Mouse (Mus musculus) lung, adult 2 months (tissue): Measurements from ENCODE around the gene Edf1. TPM values are rescaled to one million over a fixed set of nuclear protein-coding genes. Genes with fewer than 3 reads are reported as not detected.

ENCODE experiments used
- DNase-seq: peaks from one replicate; pipeline ENCODE4 v3.0.0; 2022
- H3K4me1 ChIP-seq: fragments of 200-500 bp; 2 replicates; pipeline ENCODE4 v1.6.1; 2011; ENCODE audit warnings: low read length; ENCODE audit not compliant: control insufficient read depth, insufficient read depth
- H3K4me3 ChIP-seq: fragments of 200-500 bp; replicated peaks from 2 replicates; pipeline ENCODE3; 2011; ENCODE audit warnings: low read depth, mild to moderate bottlenecking, control low read depth, low read length; ENCODE audit errors: extremely low read depth
- CTCF ChIP-seq: fragments of 200-500 bp; IDR thresholded peaks from 2 replicates; pipeline ENCODE4 v1.5.1; 2011; ENCODE audit warnings: mild to moderate bottlenecking, low read length, control low read depth; ENCODE audit not compliant: insufficient read depth
- POLR2A ChIP-seq: fragments of 200-500 bp; IDR thresholded peaks from 2 replicates; pipeline ENCODE4 v1.6.1; 2011; ENCODE audit warnings: low read depth, mild to moderate bottlenecking, control low read depth, low read length, borderline replicate concordance; ENCODE audit errors: extremely low read depth
- WGBS: fragments of 180-500 bp; shearing (Covaris S2); methylation state at CpG from one replicate; pipeline ENCODE4 v1.1.7; 2018; 5-methylcytosine and 5-hydroxymethylcytosine counted together
- polyA plus RNA-seq: library from polyadenylated mRNA; depleted of rRNA; stranded (reverse); fragments of >200 nt; gene quantifications from 2 replicates; pipeline ENCODE4 v1.2.3, GENCODE M21; 2012; rRNA removed

The Edf1 gene
- 94.0 and 106 TPM in 2 replicates for polyA plus RNA-seq

GRCm38 (mm10) chr2:25557221-25557963 is at the start of gene Edf1:
Gene Edf1, plus strand, starts transcription at chr2:25557847.
- TF ChIP-seq CTCF (no peak), POLR2A (peak; percentile 80)
- peak within 1 kb of the TSS; percentile 92 for H3K4me3 ChIP-seq
- WGBS: under 1% methylated on average over 61 of the region's 61 CpGs
- DNase-seq: peak; percentile 93
- H3K4me1 ChIP-seq: peaks cover 7% of the 10 kb centered on the region

GRCm38 (mm10) chr2:25509912-25510311 is 47.7 kb upstream of the Edf1 start:
- H3K4me3 ChIP-seq: no peak overlapping the region
- TF ChIP-seq POLR2A (no peak), CTCF (peak; percentile 53; the same call in 1 of the 2 replicates)
- no peak for DNase-seq
- no peaks in the 10 kb centered on the region for H3K4me1 ChIP-seq
- WGBS: 51% methylated on average over 3 of the region's 3 CpGs

- no peaks in the 10 kb centered on the region for H3K4me1 ChIP-seq
- no peak overlapping the region for H3K4me3 ChIP-seq
- 87% methylated on average over 9 of the region's 9 CpGs for WGBS
- TF ChIP-seq CTCF (no peak), POLR2A (no peak)
- no peak for DNase-seq
These were observed 30.9 kb upstream of the Edf1 start for GRCm38 (mm10) chr2:25526510-25527302.

- peaks cover 5% of the 10 kb centered on the region; the same call in 1 of the 2 replicates for H3K4me1 ChIP-seq
- H3K4me3 ChIP-seq: no peak overlapping the region
- WGBS: 69% methylated on average over 2 of the region's 2 CpGs
- TF ChIP-seq POLR2A (no peak), CTCF (no peak)
- no peak for DNase-seq
These were observed 23.9 kb upstream of the Edf1 start for GRCm38 (mm10) chr2:25533707-25534106.

- TF ChIP-seq POLR2A (no peak), CTCF (no peak)
- Histone ChIP-seq H3K4me3 (no peak overlapping the region), H3K4me1 (peaks cover 5% of the 10 kb centered on the region; the same call in 1 of the 2 replicates)
- peak; percentile 76 for DNase-seq
- WGBS: 36% methylated on average over 3 of the region's 3 CpGs
These were observed 23.3 kb upstream of the Edf1 start for GRCm38 (mm10) chr2:25534178-25534865.

- Histone ChIP-seq H3K4me3 (no peak overlapping the region), H3K4me1 (peaks cover 5% of the 10 kb centered on the region; the same call in 1 of the 2 replicates)
- WGBS: 80% methylated on average over 2 of the region's 2 CpGs
- no peak for DNase-seq
- TF ChIP-seq CTCF: no peak
- TF ChIP-seq POLR2A: no peak
These were observed 22.8 kb upstream of the Edf1 start for GRCm38 (mm10) chr2:25534866-25535182.

GRCm38 (mm10) chr2:25536531-25536930 is 21.1 kb upstream of the Edf1 start:
- no peak overlapping the region for H3K4me3 ChIP-seq
- TF ChIP-seq CTCF: no peak
- TF ChIP-seq POLR2A: no peak
- no peak for DNase-seq
- 54% methylated on average over 8 of the region's 8 CpGs for WGBS
- peaks cover 5% of the 10 kb centered on the region for H3K4me1 ChIP-seq

GRCm38 (mm10) chr2:25540541-25540948 is 17.1 kb upstream of the Edf1 start:
- no peak for TF ChIP-seq CTCF
- TF ChIP-seq POLR2A: no peak
- WGBS: 86% methylated on average over 4 of the region's 4 CpGs
- Histone ChIP-seq H3K4me3 (no peak overlapping the region), H3K4me1 (peaks cover 3% of the 10 kb centered on the region)
- no peak for DNase-seq

GRCm38 (mm10) chr2:25541644-25542367 is 15.8 kb upstream of the Edf1 start:
- H3K4me3 ChIP-seq: no peak overlapping the region
- 71% methylated on average over 10 of the region's 10 CpGs for WGBS
- no peak for TF ChIP-seq CTCF
- no peak for TF ChIP-seq POLR2A
- H3K4me1 ChIP-seq: peaks cover 8% of the 10 kb centered on the region
- no peak for DNase-seq
